Mouse (Mus musculus): ENCODE measurements around the gene 1110032A03Rik.

GRCm38 (mm10) chr9:50732560-50732959 is 42.8 kb downstream of the 1110032A03Rik start:
- no peak for TF ChIP-seq CTCF (IDR thresholded peaks at IDR 0.05; ENCODE audit: control insufficient read depth, insufficient read depth, insufficient read length)
- no peak for TF ChIP-seq MYOG (IDR thresholded peaks at IDR 0.05; ENCODE audit: control insufficient read depth, extremely low read depth, insufficient read length)
- no peak for TF ChIP-seq USF1 (IDR thresholded peaks at IDR 0.05; ENCODE audit: low read depth)
- TF ChIP-seq CEBPB (IDR thresholded peaks at IDR 0.05; ENCODE audit: low read depth) = no peak
- no peak for TF ChIP-seq MAX (IDR thresholded peaks at IDR 0.05)
- no peak for TF ChIP-seq FOSL1 (IDR thresholded peaks at IDR 0.05; ENCODE audit: insufficient read depth, low read length, poor library complexity, severe bottlenecking)
